Mouse (Mus musculus) spleen, adult 2 months (tissue): ENCODE results near the gene Hoxa7.

ENCODE experiments used
- CTCF ChIP-seq: fragments of 200-500 bp; IDR thresholded peaks from 2 replicates; pipeline ENCODE4 v1.5.1; 2011; ENCODE audit warnings: mild to moderate bottlenecking, inconsistent platforms; ENCODE audit not compliant: insufficient read depth, insufficient read length, insufficient replicate concordance; ENCODE audit errors: extremely low read depth
- POLR2A ChIP-seq: fragments of 200-500 bp; IDR thresholded peaks from 2 replicates; pipeline ENCODE4 v1.6.1; 2011; ENCODE audit warnings: low read depth, low read length, inconsistent platforms

GRCm38 (mm10) chr6:52189909-52190308, 31.7 kb downstream of the Hoxa7 start:
- TF ChIP-seq POLR2A (no peak), CTCF (no peak)
